Mouse (Mus musculus): ENCODE data around the gene Elk4.

Gene Elk4

GRCm38 (mm10) chr1:131983806-131984205 is 23.6 kb upstream of the Elk4 start:
- no peak for DNase-seq (ENCODE audit: low read depth, low spot score)

- no peak for DNase-seq (ENCODE audit: low read depth, low spot score)
Observed at GRCm38 (mm10) chr1:131987432-131987831, 20.0 kb upstream of the Elk4 start.

GRCm38 (mm10) chr1:131989476-131989875 is 17.9 kb upstream of the Elk4 start:
- DNase-seq (ENCODE audit: low read depth, low spot score): no peak

GRCm38 (mm10) chr1:131990083-131990760 is 17.2 kb upstream of the Elk4 start:
- no peak for DNase-seq (ENCODE audit: low read depth, low spot score)

- DNase-seq (ENCODE audit: low read depth, low spot score): no peak
Observed at GRCm38 (mm10) chr1:131992561-131993001, 14.8 kb upstream of the Elk4 start.

GRCm38 (mm10) chr1:131993169-131994040 is 14.0 kb upstream of the Elk4 start:
- no peak for DNase-seq (ENCODE audit: low read depth, low spot score)

GRCm38 (mm10) chr1:131995062-131995461 is 12.3 kb upstream of the Elk4 start:
- peak; percentile 85 for DNase-seq (ENCODE audit: low read depth, low spot score)

GRCm38 (mm10) chr1:132000506-132000905 is 6.9 kb upstream of the Elk4 start:
- DNase-seq (ENCODE audit: low read depth, low spot score): peak; percentile 60

- DNase-seq (ENCODE audit: low read depth, low spot score): no peak
Observed at GRCm38 (mm10) chr1:132001880-132002330, 5.5 kb upstream of the Elk4 start.

GRCm38 (mm10) chr1:132003111-132003510 is 4.3 kb upstream of the Elk4 start:
- DNase-seq (ENCODE audit: low read depth, low spot score): no peak

GRCm38 (mm10) chr1:132003817-132004216 is 3.6 kb upstream of the Elk4 start:
- no peak for DNase-seq (ENCODE audit: low read depth, low spot score)

GRCm38 (mm10) chr1:132004574-132005180 is 2.7 kb upstream of the Elk4 start:
- peak; percentile 8 for DNase-seq (ENCODE audit: low read depth, low spot score)

- DNase-seq (ENCODE audit: low read depth, low spot score): no peak
Observed at GRCm38 (mm10) chr1:132005466-132005865, 1.9 kb upstream of the Elk4 start.

- no peak for DNase-seq (ENCODE audit: low read depth, low spot score)
Observed at GRCm38 (mm10) chr1:132006046-132006445, 1.4 kb upstream of the Elk4 start.

GRCm38 (mm10) chr1:132006721-132007120 is 686 bp upstream of the Elk4 start:
- DNase-seq (ENCODE audit: low read depth, low spot score): no peak

- DNase-seq (ENCODE audit: low read depth, low spot score): peak; percentile 96
Observed at GRCm38 (mm10) chr1:132007828-132008827, 721 bp downstream of the Elk4 start.

GRCm38 (mm10) chr1:132008881-132009644 is 1.7 kb downstream of the Elk4 start:
- DNase-seq (ENCODE audit: low read depth, low spot score): peak; percentile 35

- DNase-seq (ENCODE audit: low read depth, low spot score): peak; percentile 79
Observed at GRCm38 (mm10) chr1:132010632-132011501, 3.5 kb downstream of the Elk4 start.

GRCm38 (mm10) chr1:132011785-132012184 is 4.4 kb downstream of the Elk4 start:
- peak; percentile 47 for DNase-seq (ENCODE audit: low read depth, low spot score)

Measured in CD4-positive, CD25-positive, alpha-beta regulatory T cell, adult 2 months (primary cell).